Mouse (Mus musculus) liver, adult 2 months (tissue): ENCODE results near the gene Rin3. TPM values are rescaled to one million over a fixed set of nuclear protein-coding genes. Genes with fewer than 3 reads are reported as not detected.
A peak's percentile ranks its signal among the peaks of the same experiment; 100 is the strongest.

Experiments used
- DNase-seq: peaks from one replicate; pipeline ENCODE4 v3.0.0-alpha.2; 2011; ENCODE audit warnings: low read depth, low spot score; ENCODE audit errors: extremely low read depth
- H3K27ac ChIP-seq: fragments of 200-500 bp; replicated peaks from 2 replicates; pipeline ENCODE4 v1.5.1; 2012; ENCODE audit warnings: low read depth, mild to moderate bottlenecking, control low read depth, inconsistent platforms, low read length; ENCODE audit not compliant: insufficient read depth
- H3K27me3 ChIP-seq: fragments of 200-500 bp; 2 replicates; pipeline ENCODE4 v1.6.1; 2012; ENCODE audit warnings: mild to moderate bottlenecking, moderate library complexity, low read length, inconsistent platforms; ENCODE audit not compliant: control insufficient read depth, insufficient read depth
- H3K36me3 ChIP-seq: fragments of 200-500 bp; 2 replicates; pipeline ENCODE4 v1.6.1; 2012; ENCODE audit warnings: low read length, inconsistent platforms; ENCODE audit not compliant: control insufficient read depth, insufficient read depth
- H3K4me1 ChIP-seq: fragments of 200-500 bp; 2 replicates; pipeline ENCODE4 v1.6.1; 2011; ENCODE audit warnings: low read length; ENCODE audit not compliant: control insufficient read depth, insufficient read depth
- H3K4me3 ChIP-seq: fragments of 200-500 bp; 2 replicates; pipeline ENCODE4 v1.5.1; 2011; ENCODE audit warnings: low read depth, mild to moderate bottlenecking, control low read depth, low read length, moderate library complexity; ENCODE audit not compliant: insufficient read depth
- H3K79me2 ChIP-seq: fragments of 200-500 bp; 2 replicates; pipeline ENCODE4 v1.6.1; 2012; ENCODE audit warnings: inconsistent platforms, mild to moderate bottlenecking, low read length, moderate library complexity; ENCODE audit not compliant: control insufficient read depth, insufficient read depth
- H3K9ac ChIP-seq: fragments of 200-500 bp; 2 replicates; pipeline ENCODE4 v1.6.1; 2012; ENCODE audit warnings: low read depth, mild to moderate bottlenecking, control low read depth, inconsistent platforms, low read length
- CTCF ChIP-seq: fragments of 200-500 bp; IDR thresholded peaks from 2 replicates; pipeline ENCODE4 v1.5.1; 2011; ENCODE audit warnings: low read depth, low read length, control low read depth
- POLR2A ChIP-seq: fragments of 200-500 bp; IDR thresholded peaks from 2 replicates; pipeline ENCODE4 v1.6.1; 2011; ENCODE audit warnings: low read length, control low read depth; ENCODE audit not compliant: insufficient read depth; ENCODE audit errors: extremely low read depth
- WGBS: fragments of 180-500 bp; shearing (Covaris S2); methylation state at CpG from one replicate; pipeline ENCODE4 v1.1.7; 2018; 5-methylcytosine and 5-hydroxymethylcytosine counted together
- polyA plus RNA-seq: library from polyadenylated mRNA; depleted of rRNA; stranded (reverse); fragments of >200 nt; gene quantifications from 2 replicates; pipeline ENCODE4 v1.2.3, GENCODE M21; 2012
- total RNA-seq: library from RNA; depleted of rRNA; stranded (reverse); fragments of >200 nt; gene quantifications from 2 replicates; pipeline ENCODE4 v1.2.3, GENCODE M21; 2014

The Rin3 gene
- total and polyA plus RNA-seq, 2 experiments: 4.9 to 8.4 TPM

DNA sequence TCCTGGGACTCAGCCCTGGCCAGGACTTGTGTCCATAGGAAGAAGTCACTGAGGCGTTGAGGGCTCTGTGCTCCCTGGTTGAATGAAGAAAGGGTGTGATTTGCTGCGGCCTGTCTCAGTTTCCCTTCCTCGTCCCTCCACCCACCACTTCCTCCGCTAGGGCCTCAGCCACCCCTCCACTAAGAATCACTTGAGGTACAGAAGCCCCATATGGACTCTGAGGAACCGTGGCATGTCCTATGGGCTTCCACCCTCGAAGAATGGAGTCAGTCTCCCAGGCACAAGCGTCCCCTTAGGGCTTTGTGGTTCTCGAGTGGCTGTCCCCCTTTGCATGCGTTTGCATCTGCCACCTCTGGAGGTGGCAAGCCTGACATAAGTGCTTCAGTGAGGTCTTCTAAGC lies 100.4 kb downstream of the Rin3 start:
- Histone ChIP-seq H3K9ac (no peak overlapping the region), H3K36me3 (peaks cover 28% of the 10 kb centered on the region; the same call in 1 of the 2 replicates), H3K27ac (no peak overlapping the region), H3K4me1 (no peaks in the 10 kb centered on the region), H3K4me3 (no peak overlapping the region), H3K79me2 (no peaks in the 10 kb centered on the region), H3K27me3 (no peaks in the 10 kb centered on the region)
- TF ChIP-seq POLR2A (no peak), CTCF (no peak)
- 84% methylated on average over 9 of the region's 9 CpGs for WGBS
- DNase-seq: no peak

DNA sequence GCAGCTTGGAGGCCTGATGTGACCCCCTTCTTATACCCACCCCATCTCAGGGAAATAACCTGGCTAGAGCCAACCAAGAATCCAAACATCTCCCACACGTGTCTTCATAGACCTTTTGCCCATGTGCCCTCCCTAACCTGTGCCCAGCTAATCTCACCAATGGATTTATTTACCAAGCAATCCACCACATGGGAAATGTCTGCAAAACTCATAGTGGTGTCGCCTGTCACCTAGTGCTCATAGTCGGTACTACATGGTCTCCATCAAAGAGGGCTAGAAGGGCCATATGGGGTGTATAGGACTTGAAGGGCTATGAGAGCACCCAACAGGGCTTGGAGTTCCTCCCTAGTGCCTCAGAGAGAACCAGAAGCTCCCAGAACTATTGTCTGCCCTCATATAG lies 102.0 kb downstream of the Rin3 start:
- H3K79me2 ChIP-seq: no peaks in the 10 kb centered on the region
- peak; percentile 7 for DNase-seq
- TF ChIP-seq CTCF (peak; percentile 21; the same call in 1 of the 2 replicates), POLR2A (no peak)
- H3K27me3 ChIP-seq: no peaks in the 10 kb centered on the region
- peaks cover 27% of the 10 kb centered on the region; the same call in 1 of the 2 replicates for H3K36me3 ChIP-seq
- no peak overlapping the region for H3K27ac ChIP-seq
- no peaks in the 10 kb centered on the region for H3K4me1 ChIP-seq
- H3K9ac ChIP-seq: no peak overlapping the region
- no peak overlapping the region for H3K4me3 ChIP-seq
- WGBS: 45% methylated on average over 3 of the region's 3 CpGs

DNA sequence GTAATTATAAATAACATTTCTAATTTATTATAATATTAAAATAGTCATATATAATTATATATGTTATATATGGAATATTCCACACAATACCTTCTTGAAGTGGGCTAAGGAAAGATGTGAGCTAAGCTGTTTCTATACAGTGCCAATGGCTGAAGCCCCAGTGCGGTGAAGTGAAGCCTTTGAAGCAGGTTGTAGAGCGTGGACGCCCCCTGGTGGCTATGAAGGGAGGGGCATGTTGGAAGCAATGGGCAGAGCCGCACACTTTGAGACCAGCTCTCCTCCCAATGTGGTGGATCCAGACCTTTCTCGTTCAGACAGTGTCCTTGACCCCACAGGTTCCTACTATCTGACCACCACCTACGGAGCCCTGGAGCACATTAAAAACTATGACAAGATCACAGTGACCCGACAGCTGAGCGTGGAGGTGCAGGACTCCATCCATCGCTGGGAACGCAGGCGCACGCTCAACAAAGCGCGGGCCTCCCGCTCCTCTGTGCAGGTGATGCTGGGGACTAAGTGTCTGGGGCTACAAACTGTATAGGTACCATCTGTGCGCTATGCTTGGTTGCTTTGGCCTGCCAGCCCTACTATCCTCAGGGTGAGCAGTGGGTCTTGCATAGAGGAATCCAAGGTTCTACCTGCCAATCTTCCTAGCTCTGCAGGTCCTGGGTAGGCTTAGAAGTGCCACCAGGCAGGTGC lies 104.5 kb downstream of the Rin3 start:
- H3K36me3 ChIP-seq: peaks cover 22% of the 10 kb centered on the region; the same call in 1 of the 2 replicates
- 69% methylated on average over 16 of the region's 16 CpGs for WGBS

GRCm38 (mm10) chr12:102390042-102390441 lies 107.2 kb downstream of the Rin3 start:
- peak; percentile 9 for DNase-seq
- Histone ChIP-seq H3K4me1 (no peaks in the 10 kb centered on the region), H3K27me3 (no peaks in the 10 kb centered on the region), H3K27ac (no peak overlapping the region), H3K9ac (no peak overlapping the region), H3K79me2 (no peaks in the 10 kb centered on the region), H3K36me3 (peaks cover 14% of the 10 kb centered on the region), H3K4me3 (no peak overlapping the region)
- TF ChIP-seq CTCF: no peak
- TF ChIP-seq POLR2A: no peak
- 81% methylated on average over 8 of the region's 8 CpGs for WGBS

More for the DNA sequence above, 104.5 kb downstream of the Rin3 start:
- Histone ChIP-seq H3K79me2 (no peaks in the 10 kb centered on the region), H3K4me1 (no peaks in the 10 kb centered on the region), H3K9ac (no peak overlapping the region), H3K4me3 (no peak overlapping the region), H3K27me3 (no peaks in the 10 kb centered on the region), H3K27ac (no peak overlapping the region)
- TF ChIP-seq POLR2A (no peak), CTCF (peak; percentile 97)
- DNase-seq: peak; percentile 36

DNA sequence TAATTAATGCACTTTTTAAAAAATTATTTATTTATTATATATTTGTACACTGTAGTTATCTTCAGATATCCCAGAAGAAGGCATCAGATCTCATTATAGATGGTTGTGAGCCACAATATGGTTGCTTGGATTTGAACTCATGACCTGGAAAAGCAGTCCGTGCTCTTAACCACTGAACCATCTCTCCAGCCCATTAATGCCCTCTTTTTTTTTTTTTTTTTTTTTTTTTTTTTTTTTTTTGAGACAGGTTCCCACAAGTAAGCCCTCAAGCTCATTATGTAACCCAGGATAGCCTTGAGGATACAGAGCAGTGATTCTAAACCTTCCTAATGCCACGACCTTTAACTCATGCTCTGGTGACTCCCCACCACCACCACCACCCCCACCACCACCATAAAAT lies 108.3 kb downstream of the Rin3 start:
- no peaks in the 10 kb centered on the region for H3K4me1 ChIP-seq
- no peak overlapping the region for H3K9ac ChIP-seq
- no peak overlapping the region for H3K4me3 ChIP-seq
- H3K27me3 ChIP-seq: no peaks in the 10 kb centered on the region
- H3K36me3 ChIP-seq: peaks cover 16% of the 10 kb centered on the region
- DNase-seq: no peak
- H3K79me2 ChIP-seq: no peaks in the 10 kb centered on the region
- TF ChIP-seq CTCF (no peak), POLR2A (no peak)
- WGBS: 81% methylated on average over 2 of the region's 2 CpGs
- no peak overlapping the region for H3K27ac ChIP-seq

DNA sequence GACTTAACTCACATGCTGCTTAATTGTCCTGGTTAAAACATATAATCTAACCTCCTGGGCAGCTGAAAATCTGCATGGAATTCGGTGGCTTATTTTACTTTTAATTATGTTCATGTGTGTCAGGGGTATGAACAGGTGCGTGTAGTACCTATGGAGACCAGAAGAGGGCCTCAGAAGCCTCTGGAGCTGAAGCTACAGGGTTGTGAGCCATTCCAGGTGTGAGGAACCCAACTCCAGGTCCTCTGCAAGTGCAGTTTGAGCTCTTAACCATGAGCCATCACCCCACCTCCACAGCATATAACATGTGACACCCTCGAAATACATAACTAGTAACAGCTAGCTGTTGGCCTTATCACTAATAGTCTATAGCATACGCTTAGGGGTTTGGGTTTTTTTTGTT lies 109.1 kb downstream of the Rin3 start:
- peaks cover 9% of the 10 kb centered on the region for H3K36me3 ChIP-seq

More for the DNA sequence above, 109.1 kb downstream of the Rin3 start:
- no peak overlapping the region for H3K27ac ChIP-seq
- no peaks in the 10 kb centered on the region for H3K79me2 ChIP-seq
- peak; percentile 32 for DNase-seq
- H3K4me3 ChIP-seq: no peak overlapping the region
- peak; percentile 62 for TF ChIP-seq CTCF
- no peak for TF ChIP-seq POLR2A
- H3K9ac ChIP-seq: no peak overlapping the region
- WGBS: 84% methylated on average over 4 of the region's 4 CpGs
- H3K27me3 ChIP-seq: no peaks in the 10 kb centered on the region
- no peaks in the 10 kb centered on the region for H3K4me1 ChIP-seq
